Mouse (Mus musculus): ENCODE measurements around the gene Icam4.

GRCm38 (mm10) chr9:20986952-20987686 is 42.1 kb upstream of the Icam4 start:
- TF ChIP-seq ZNF384 (IDR thresholded peaks at IDR 0.05; ENCODE audit: low read depth, low read length) (no peak), CHD2 (IDR thresholded peaks at IDR 0.05; ENCODE audit: low read depth, low read length) (no peak)

Data from ES-E14 (cell line).